Mouse (Mus musculus): ENCODE measurements around the gene Gm4181. TPM values are rescaled to one million over a fixed set of nuclear protein-coding genes. Genes with fewer than 3 reads are reported as not detected.
"Not testable (repeated sequence)": the region's sequence is repeated elsewhere in the genome, so short reads cannot be mapped to it uniquely, and the experiment has no call there.

Gm4181 gene
- polyA plus RNA-seq (2015; fragmentation: Nextera tagmentation; extraction: Ambion mirVana): not detected in 2 replicates

GRCm38 (mm10) chr14:51635566-51635965 is at the start of gene Gm4181:
Gene Gm4181 (minus strand): TSS chr14:51635666.
- H3K4me3 ChIP-seq (ENCODE audit: low read length); ATAC-seq (replicated peaks; ENCODE audit: extremely low read depth, insufficient read depth, low FRiP score); H3K4me2 ChIP-seq (ENCODE audit: low read depth, low read length); H3K9ac ChIP-seq (ENCODE audit: low read length); H3K9me3 ChIP-seq (replicated peaks; ENCODE audit: control insufficient read depth, low read length); H3K4me1 ChIP-seq (ENCODE audit: control insufficient read depth, insufficient read depth, low read length); H3K36me3 ChIP-seq (ENCODE audit: control insufficient read depth, insufficient read depth); H3K27me3 ChIP-seq (ENCODE audit: control insufficient read depth, insufficient read depth, low read length); H3K27ac ChIP-seq (ENCODE audit: low read length): not testable (repeated sequence)
- 93% methylated on average over 1 of the region's 1 CpGs for WGBS

- H3K27ac ChIP-seq (ENCODE audit: low read length): no peak overlapping the region
- H3K4me3 ChIP-seq (ENCODE audit: low read length): no peak overlapping the region
- H3K4me2 ChIP-seq (ENCODE audit: low read depth, low read length): no peak overlapping the region
- H3K9ac ChIP-seq (ENCODE audit: low read length): no peak overlapping the region
- 84% methylated on average over 5 of the region's 5 CpGs for WGBS
- no peak for ATAC-seq (replicated peaks; ENCODE audit: extremely low read depth, insufficient read depth, low FRiP score)
- H3K4me1 ChIP-seq (ENCODE audit: control insufficient read depth, insufficient read depth, low read length): no peaks in the 10 kb centered on the region
- no peaks in the 10 kb centered on the region for H3K27me3 ChIP-seq (ENCODE audit: control insufficient read depth, insufficient read depth, low read length)
- H3K36me3 ChIP-seq (ENCODE audit: control insufficient read depth, insufficient read depth): no peaks in the 10 kb centered on the region
- no peaks in the 10 kb centered on the region for H3K9me3 ChIP-seq (replicated peaks; ENCODE audit: control insufficient read depth, low read length)
These were observed 41.8 kb upstream of the Gm4181 start for GRCm38 (mm10) chr14:51677269-51677668.

DNA sequence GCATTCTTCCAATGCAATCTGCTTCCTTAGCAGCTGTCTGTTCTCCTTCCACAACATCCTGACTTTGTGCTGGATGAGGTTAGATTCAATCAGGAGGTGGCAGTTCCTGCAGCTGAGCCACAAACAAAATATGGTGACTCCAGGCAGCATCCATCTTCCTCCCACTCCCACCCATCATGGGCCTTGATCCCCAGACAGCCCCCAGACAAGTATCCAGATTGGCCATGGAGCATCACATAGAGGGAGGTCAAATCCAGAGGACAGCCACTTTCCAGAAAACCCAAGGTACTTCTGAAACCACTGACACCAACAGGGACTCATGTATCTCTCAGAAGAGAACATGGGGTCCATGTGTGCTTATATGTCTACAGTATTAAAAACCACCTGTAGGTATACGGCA is 3.0 kb downstream of the Gm4181 start:
- not testable (repeated sequence) for H3K27me3 ChIP-seq (ENCODE audit: control insufficient read depth, insufficient read depth, low read length); H3K9ac ChIP-seq (ENCODE audit: low read length); H3K9me3 ChIP-seq (replicated peaks; ENCODE audit: control insufficient read depth, low read length); H3K36me3 ChIP-seq (ENCODE audit: control insufficient read depth, insufficient read depth); H3K4me3 ChIP-seq (ENCODE audit: low read length); H3K4me1 ChIP-seq (ENCODE audit: control insufficient read depth, insufficient read depth, low read length); H3K4me2 ChIP-seq (ENCODE audit: low read depth, low read length); ATAC-seq (replicated peaks; ENCODE audit: extremely low read depth, insufficient read depth, low FRiP score); H3K27ac ChIP-seq (ENCODE audit: low read length)
- 95% methylated on average over 1 of the region's 1 CpGs for WGBS

GRCm38 (mm10) chr14:51611210-51611609 is 24.3 kb downstream of the Gm4181 start, which contains the start of gene Gm17078:
Gene Gm17078 (minus strand): TSS chr14:51611310.
- H3K9me3 ChIP-seq (replicated peaks; ENCODE audit: control insufficient read depth, low read length): no peaks in the 10 kb centered on the region
- ATAC-seq (replicated peaks; ENCODE audit: extremely low read depth, insufficient read depth, low FRiP score): no peak
- H3K4me2 ChIP-seq (ENCODE audit: low read depth, low read length): no peak within 1 kb of the TSS
- H3K27me3 ChIP-seq (ENCODE audit: control insufficient read depth, insufficient read depth, low read length): no peaks in the 10 kb centered on the region
- no peak within 1 kb of the TSS for H3K27ac ChIP-seq (ENCODE audit: low read length)
- H3K4me1 ChIP-seq (ENCODE audit: control insufficient read depth, insufficient read depth, low read length): no peaks in the 10 kb centered on the region
- no peaks in the 10 kb centered on the region for H3K36me3 ChIP-seq (ENCODE audit: control insufficient read depth, insufficient read depth)
- WGBS: 76% methylated on average over 1 of the region's 1 CpGs
- H3K9ac ChIP-seq (ENCODE audit: low read length): no peak within 1 kb of the TSS
- no peak within 1 kb of the TSS for H3K4me3 ChIP-seq (ENCODE audit: low read length)

DNA sequence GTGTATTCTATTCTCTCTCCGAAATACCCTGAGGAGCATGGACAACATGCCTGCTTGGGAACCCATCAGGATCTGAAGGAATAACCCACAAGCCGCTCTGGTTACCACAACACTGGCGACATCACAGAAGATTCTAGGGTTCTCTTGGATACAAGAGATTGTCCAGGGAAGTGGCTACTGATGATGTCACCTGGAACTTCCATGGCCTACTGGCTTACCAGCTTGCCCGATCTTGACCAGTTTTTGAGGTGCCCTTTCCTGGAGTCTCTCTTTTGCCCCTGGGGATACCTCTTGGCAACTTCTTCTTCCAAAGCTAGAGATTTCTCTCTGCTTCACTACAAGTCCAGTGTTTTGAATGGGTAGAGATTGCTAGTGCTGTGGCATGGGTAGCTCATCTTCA is 43.4 kb downstream of the Gm4181 start, which contains the start of gene Gm17174:
Gm17174 (minus strand) TSS at position 101 of the 400 bp plus-strand sequence.
- not testable (repeated sequence) for H3K9me3 ChIP-seq (replicated peaks; ENCODE audit: control insufficient read depth, low read length); H3K4me2 ChIP-seq (ENCODE audit: low read depth, low read length); H3K4me1 ChIP-seq (ENCODE audit: control insufficient read depth, insufficient read depth, low read length); ATAC-seq (replicated peaks; ENCODE audit: extremely low read depth, insufficient read depth, low FRiP score); H3K4me3 ChIP-seq (ENCODE audit: low read length); H3K36me3 ChIP-seq (ENCODE audit: control insufficient read depth, insufficient read depth); H3K27ac ChIP-seq (ENCODE audit: low read length); H3K27me3 ChIP-seq (ENCODE audit: control insufficient read depth, insufficient read depth, low read length); H3K9ac ChIP-seq (ENCODE audit: low read length)
- 80% methylated on average over 4 of the region's 4 CpGs for WGBS

Other genes starting within 250 kb of the Gm4181 start
- not detected in 2 replicates for gene Vmn2r88, start 224.8 kb downstream of the Gm4181 start, polyA plus RNA-seq (2015; fragmentation: Nextera tagmentation; extraction: Ambion mirVana)
- not detected in 2 replicates for gene Vmn2r89, start 183.8 kb downstream of the Gm4181 start, polyA plus RNA-seq (2015; fragmentation: Nextera tagmentation; extraction: Ambion mirVana)
- not detected in 2 replicates for gene Gm5622, start 82.9 kb downstream of the Gm4181 start, polyA plus RNA-seq (2015; fragmentation: Nextera tagmentation; extraction: Ambion mirVana)
- not detected in 2 replicates for gene Gm17175, start 61.6 kb downstream of the Gm4181 start, polyA plus RNA-seq (2015; fragmentation: Nextera tagmentation; extraction: Ambion mirVana)
- not detected in 2 replicates for gene Gm17174, start 43.5 kb downstream of the Gm4181 start, polyA plus RNA-seq (2015; fragmentation: Nextera tagmentation; extraction: Ambion mirVana)
- not detected in 2 replicates for gene Gm17078, start 24.4 kb downstream of the Gm4181 start, polyA plus RNA-seq (2015; fragmentation: Nextera tagmentation; extraction: Ambion mirVana)
- not detected in 2 replicates for gene Gm17079, start 59.8 kb upstream of the Gm4181 start, polyA plus RNA-seq (2015; fragmentation: Nextera tagmentation; extraction: Ambion mirVana)
- not detected in 2 replicates for gene Gm5800, start 81.5 kb upstream of the Gm4181 start, polyA plus RNA-seq (2015; fragmentation: Nextera tagmentation; extraction: Ambion mirVana)
- 0.28 TPM in 1 of 2 replicates, not detected in the other for gene Ang4, start 137.9 kb upstream of the Gm4181 start, polyA plus RNA-seq (2015; fragmentation: Nextera tagmentation; extraction: Ambion mirVana)
- not detected in 2 replicates for gene AY358078, start 164.4 kb upstream of the Gm4181 start, polyA plus RNA-seq (2015; fragmentation: Nextera tagmentation; extraction: Ambion mirVana)
- gene Ear6, start 218.0 kb upstream of the Gm4181 start, polyA plus RNA-seq (2015; fragmentation: Nextera tagmentation; extraction: Ambion mirVana): not detected in 2 replicates
- 37.8 and 42.1 TPM in 2 replicates for gene Mettl17, start 249.2 kb upstream of the Gm4181 start, polyA plus RNA-seq (2015; fragmentation: Nextera tagmentation; extraction: Ambion mirVana)

All from heart, embryonic 16.5 days (tissue).